Mouse (Mus musculus) liver, embryonic 12.5 days (tissue): ENCODE results near the gene Nhlh2. TPM values are rescaled to one million over a fixed set of nuclear protein-coding genes. Genes with fewer than 3 reads are reported as not detected.

Experiments used
- ATAC-seq: fragments of 200-750 bp; cut with Nextera tagmentation; 2 replicates; pipeline ENCODE4 v1.8.0; 2017; ENCODE audit warnings: moderate number of reproducible peaks, mild to moderate bottlenecking, moderate library complexity
- H3K27ac ChIP-seq: fragments of 300-500 bp; sonication (generic); 2 replicates; pipeline ENCODE4 v1.5.1; 2016; ENCODE audit warnings: mild to moderate bottlenecking
- H3K27me3 ChIP-seq: fragments of 300-500 bp; sonication (generic); replicated peaks from 2 replicates; pipeline ENCODE4 v1.6.1; 2016; ENCODE audit warnings: mild to moderate bottlenecking, moderate library complexity
- H3K36me3 ChIP-seq: fragments of 300-500 bp; sonication (generic); 2 replicates; pipeline ENCODE4 v1.6.1; 2016; ENCODE audit warnings: mild to moderate bottlenecking, moderate library complexity
- H3K4me1 ChIP-seq: fragments of 300-500 bp; sonication (generic); 2 replicates; pipeline ENCODE4 v1.6.1; 2016
- H3K4me2 ChIP-seq: fragments of 300-500 bp; sonication (generic); 2 replicates; pipeline ENCODE4 v1.6.1; 2016; ENCODE audit warnings: mild to moderate bottlenecking, moderate library complexity
- H3K4me3 ChIP-seq: fragments of 300-500 bp; sonication (generic); 2 replicates; pipeline ENCODE4 v1.5.1; 2016; ENCODE audit warnings: mild to moderate bottlenecking, moderate library complexity
- H3K9ac ChIP-seq: fragments of 300-500 bp; sonication (generic); 2 replicates; pipeline ENCODE4 v1.6.1; 2016; ENCODE audit warnings: mild to moderate bottlenecking, moderate library complexity
- H3K9me3 ChIP-seq: fragments of 300-500 bp; sonication (generic); replicated peaks from 2 replicates; pipeline ENCODE4 v1.6.1; 2016; ENCODE audit warnings: mild to moderate bottlenecking, moderate library complexity
- WGBS: fragments of 180-500 bp; shearing (Covaris S2); methylation state at CpG from one replicate; pipeline ENCODE4 v1.1.7; 2016; ENCODE audit not compliant: insufficient replicate concordance; 5-methylcytosine and 5-hydroxymethylcytosine counted together
- polyA plus RNA-seq: library from polyadenylated mRNA; unstranded; fragments of >200 nt; fragmentation: Nextera tagmentation; extraction: Ambion mirVana; gene quantifications from 2 replicates; pipeline ENCODE4 v1.2.1, GENCODE M21; 2016

Nhlh2 gene
- polyA plus RNA-seq, 1 experiment from 2014 or later: not detected

- Histone ChIP-seq H3K4me1 (no peaks in the 10 kb centered on the region), H3K9ac (no peak overlapping the region), H3K4me3 (no peak overlapping the region), H3K27ac (no peak overlapping the region), H3K4me2 (no peak overlapping the region), H3K36me3 (no peaks in the 10 kb centered on the region), H3K27me3 (no peaks in the 10 kb centered on the region), H3K9me3 (no peaks in the 10 kb centered on the region)
- ATAC-seq: no peak
- 68% methylated on average over 6 of the region's 6 CpGs for WGBS
These were observed 28.7 kb downstream of the Nhlh2 start for GRCm38 (mm10) chr3:102038608-102039007.

GRCm38 (mm10) chr3:102041632-102042031, 31.8 kb downstream of the Nhlh2 start:
- H3K4me2 ChIP-seq: no peak overlapping the region
- H3K36me3 ChIP-seq: no peaks in the 10 kb centered on the region
- no peak for ATAC-seq

DNA sequence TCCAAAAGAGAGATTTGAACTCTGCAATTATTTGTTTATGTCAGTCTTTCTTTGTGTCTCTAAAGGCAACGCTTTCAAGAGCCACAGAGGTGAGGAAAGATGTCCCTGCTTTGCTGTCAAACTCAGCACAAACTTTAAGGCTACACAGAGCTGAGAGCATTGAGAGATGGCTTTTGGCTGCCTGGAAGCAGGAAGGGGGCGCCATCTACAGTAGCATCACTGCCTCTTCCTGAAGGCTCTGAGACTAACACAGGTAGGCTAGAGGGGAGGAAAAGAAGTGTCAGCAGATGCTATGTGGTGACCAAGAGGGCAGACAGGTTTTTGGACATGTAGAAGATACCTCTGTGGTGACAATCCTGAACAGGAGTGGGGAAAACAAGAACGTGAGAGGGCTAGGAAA, 35.2 kb downstream of the Nhlh2 start:
- WGBS: 23% methylated on average over 3 of the region's 3 CpGs
- Histone ChIP-seq H3K27ac (no peak overlapping the region), H3K4me3 (no peak overlapping the region), H3K4me2 (no peak overlapping the region), H3K9me3 (no peaks in the 10 kb centered on the region), H3K27me3 (peaks cover 3% of the 10 kb centered on the region; the same call in 1 of the 2 replicates), H3K36me3 (no peaks in the 10 kb centered on the region), H3K4me1 (no peaks in the 10 kb centered on the region), H3K9ac (no peak overlapping the region)
- ATAC-seq: no peak

More at GRCm38 (mm10) chr3:102041632-102042031, 31.8 kb downstream of the Nhlh2 start:
- Histone ChIP-seq H3K9ac (no peak overlapping the region), H3K27me3 (peaks cover 3% of the 10 kb centered on the region; the same call in 1 of the 2 replicates), H3K27ac (no peak overlapping the region), H3K9me3 (no peaks in the 10 kb centered on the region), H3K4me3 (no peak overlapping the region), H3K4me1 (no peaks in the 10 kb centered on the region)
- WGBS: 69% methylated on average over 4 of the region's 4 CpGs

DNA sequence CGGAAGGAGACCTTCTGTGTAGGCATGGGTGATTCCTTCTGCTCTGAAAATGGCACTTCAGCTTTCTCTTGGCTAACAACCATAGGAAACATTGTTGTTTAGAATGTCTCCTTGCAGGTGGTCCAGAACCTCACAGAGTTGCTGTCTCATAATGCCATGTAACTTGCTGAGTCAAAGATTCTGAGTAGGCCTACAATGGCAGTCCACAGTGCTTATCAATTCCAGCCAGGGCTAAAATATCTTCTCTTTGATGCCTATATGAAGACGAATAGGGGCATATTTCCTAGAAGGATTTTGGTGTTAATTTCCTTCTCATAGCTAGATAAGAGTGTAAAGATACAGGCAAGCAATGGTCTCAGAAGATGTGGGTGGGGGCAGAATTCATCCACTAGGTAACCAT, 37.7 kb downstream of the Nhlh2 start:
- Histone ChIP-seq H3K27me3 (peaks cover 3% of the 10 kb centered on the region; the same call in 1 of the 2 replicates), H3K4me2 (no peak overlapping the region), H3K4me1 (no peaks in the 10 kb centered on the region), H3K27ac (no peak overlapping the region), H3K9me3 (no peaks in the 10 kb centered on the region), H3K9ac (no peak overlapping the region), H3K36me3 (no peaks in the 10 kb centered on the region), H3K4me3 (no peak overlapping the region)
- 61% methylated on average over 2 of the region's 2 CpGs for WGBS
- ATAC-seq: no peak

- H3K27ac ChIP-seq: no peak overlapping the region
- no peaks in the 10 kb centered on the region for H3K9me3 ChIP-seq
- peaks cover 3% of the 10 kb centered on the region; the same call in 1 of the 2 replicates for H3K27me3 ChIP-seq
- no peak overlapping the region for H3K4me2 ChIP-seq
- no peaks in the 10 kb centered on the region for H3K36me3 ChIP-seq
- H3K4me3 ChIP-seq: no peak overlapping the region
- H3K9ac ChIP-seq: no peak overlapping the region
- no peaks in the 10 kb centered on the region for H3K4me1 ChIP-seq
- ATAC-seq: no peak
- WGBS: 73% methylated on average over 14 of the region's 14 CpGs
These were observed 39.6 kb downstream of the Nhlh2 start for GRCm38 (mm10) chr3:102049207-102050104.

- H3K4me2 ChIP-seq: no peak overlapping the region
- WGBS: 59% methylated on average over 3 of the region's 3 CpGs
- H3K27me3 ChIP-seq: no peaks in the 10 kb centered on the region
- H3K27ac ChIP-seq: no peak overlapping the region
- no peak for ATAC-seq
- no peak overlapping the region for H3K9ac ChIP-seq
- H3K9me3 ChIP-seq: no peaks in the 10 kb centered on the region
- no peaks in the 10 kb centered on the region for H3K4me1 ChIP-seq
- H3K4me3 ChIP-seq: no peak overlapping the region
- H3K36me3 ChIP-seq: no peaks in the 10 kb centered on the region
These were observed 42.2 kb downstream of the Nhlh2 start for GRCm38 (mm10) chr3:102052036-102052435.

- H3K9ac ChIP-seq: no peak overlapping the region
- H3K27me3 ChIP-seq: no peaks in the 10 kb centered on the region
- H3K36me3 ChIP-seq: no peaks in the 10 kb centered on the region
- whole genome bisulfite sequencing: 65% methylated on average over 8 of the region's 8 CpGs
- H3K4me1 ChIP-seq: no peaks in the 10 kb centered on the region
- no peak overlapping the region for H3K27ac ChIP-seq
- ATAC-seq: no peak
- no peak overlapping the region for H3K4me2 ChIP-seq
- no peak overlapping the region for H3K4me3 ChIP-seq
- no peaks in the 10 kb centered on the region for H3K9me3 ChIP-seq
These were observed 43.4 kb downstream of the Nhlh2 start for GRCm38 (mm10) chr3:102053293-102053692.

GRCm38 (mm10) chr3:102055878-102056277, 46.0 kb downstream of the Nhlh2 start:
- no peaks in the 10 kb centered on the region for H3K27me3 ChIP-seq
- H3K9ac ChIP-seq: no peak overlapping the region
- H3K27ac ChIP-seq: no peak overlapping the region
- no peaks in the 10 kb centered on the region for H3K36me3 ChIP-seq
- no peaks in the 10 kb centered on the region for H3K9me3 ChIP-seq
- H3K4me2 ChIP-seq: no peak overlapping the region
- peaks cover 8% of the 10 kb centered on the region for H3K4me1 ChIP-seq
- 68% methylated on average over 4 of the region's 4 CpGs for WGBS
- H3K4me3 ChIP-seq: no peak overlapping the region
- ATAC-seq: no peak

GRCm38 (mm10) chr3:102060065-102060464, 50.2 kb downstream of the Nhlh2 start:
- Histone ChIP-seq H3K4me1 (peaks cover 31% of the 10 kb centered on the region), H3K4me3 (no peak overlapping the region), H3K36me3 (no peaks in the 10 kb centered on the region), H3K27me3 (no peaks in the 10 kb centered on the region), H3K4me2 (no peak overlapping the region), H3K27ac (no peak overlapping the region), H3K9ac (no peak overlapping the region), H3K9me3 (no peaks in the 10 kb centered on the region)
- 58% methylated on average over 6 of the region's 6 CpGs for WGBS
- ATAC-seq: no peak

DNA sequence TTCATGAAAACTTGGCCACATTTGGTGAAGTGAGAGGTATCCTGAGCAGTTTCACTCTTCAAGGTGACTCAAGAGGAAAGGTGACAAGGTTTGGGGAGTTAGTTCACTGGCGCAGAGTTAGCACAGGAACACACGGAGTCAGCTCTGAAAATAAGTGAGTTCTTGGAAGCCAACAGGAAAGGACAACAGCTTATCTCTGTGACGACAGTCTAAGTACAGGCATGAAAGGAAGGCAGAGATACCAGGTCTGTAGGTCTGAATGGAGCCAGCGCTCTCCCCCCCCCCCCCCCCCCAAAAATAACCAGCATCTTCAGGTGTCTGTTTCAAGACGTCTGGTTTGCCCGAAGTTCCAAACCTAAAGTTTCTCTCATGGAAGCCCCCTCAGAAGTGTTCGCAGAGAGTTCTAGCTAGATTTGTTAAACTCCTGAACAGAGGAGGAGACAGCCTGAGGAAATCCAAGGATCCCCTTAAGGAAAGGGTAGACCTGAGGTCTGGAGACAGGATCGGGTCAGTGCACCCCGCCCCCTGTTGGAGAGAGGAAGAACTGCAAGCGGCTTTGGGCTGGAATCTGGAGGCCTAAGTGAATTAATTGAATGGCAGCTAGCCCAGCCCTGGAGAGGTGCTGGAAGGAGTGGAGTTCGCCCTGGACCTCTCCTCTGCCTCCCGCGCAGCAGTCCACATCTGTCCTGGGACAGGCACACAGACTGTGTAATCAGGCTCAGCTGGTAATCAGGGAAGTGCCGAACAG, 52.2 kb downstream of the Nhlh2 start:
- Histone ChIP-seq H3K9ac (no peak overlapping the region), H3K36me3 (no peaks in the 10 kb centered on the region), H3K4me3 (no peak overlapping the region), H3K4me1 (peaks cover 31% of the 10 kb centered on the region), H3K27me3 (0 out of 2 replicates have a peak, but pooled peaks cover 7% of the 10 kb centered on the region), H3K9me3 (no peaks in the 10 kb centered on the region), H3K4me2 (peak overlapping the region; percentile 51), H3K27ac (0 out of 2 replicates have a peak overlapping the region, but pooled peaks have one; percentile 14)
- peak; percentile 88 for ATAC-seq
- WGBS: 14% methylated on average over 14 of the region's 14 CpGs

- WGBS: 23% methylated on average over 8 of the region's 8 CpGs
- Histone ChIP-seq H3K27ac (peak overlapping the region; percentile 17; the same call in 1 of the 2 replicates), H3K4me2 (peak overlapping the region; percentile 51), H3K27me3 (0 out of 2 replicates have a peak, but pooled peaks cover 7% of the 10 kb centered on the region), H3K4me3 (no peak overlapping the region), H3K9me3 (no peaks in the 10 kb centered on the region), H3K36me3 (no peaks in the 10 kb centered on the region), H3K9ac (no peak overlapping the region), H3K4me1 (peaks cover 31% of the 10 kb centered on the region)
- no peak for ATAC-seq
These were observed 52.8 kb downstream of the Nhlh2 start for GRCm38 (mm10) chr3:102062671-102063010.
